Mouse (Mus musculus): ENCODE measurements around the gene Wapl.

GRCm38 (mm10) chr14:34768373-34768772 lies 94.6 kb downstream of the Wapl start:
- TF ChIP-seq POLR2A (IDR thresholded peaks at IDR 0.05; ENCODE audit: borderline replicate concordance, extremely low read depth, low read depth, low read length) (no peak), CTCF (IDR thresholded peaks at IDR 0.05; ENCODE audit: insufficient read depth, low read length) (no peak)
